Mouse (Mus musculus) liver, adult 2 months (tissue): ENCODE measurements at regions not wholly inside any gene's neighbourhood (a gene's known extent, or its start where the extent isn't known, plus 50 kb on each side); places are given as distances from the start of the nearest gene placed in this dataset.

Experiments used
- CTCF ChIP-seq: fragments of 200-500 bp; IDR thresholded peaks from 2 replicates; pipeline ENCODE4 v1.5.1; 2011; ENCODE audit warnings: low read depth, low read length, control low read depth
- POLR2A ChIP-seq: fragments of 200-500 bp; IDR thresholded peaks from 2 replicates; pipeline ENCODE4 v1.6.1; 2011; ENCODE audit warnings: low read length, control low read depth; ENCODE audit not compliant: insufficient read depth; ENCODE audit errors: extremely low read depth

DNA sequence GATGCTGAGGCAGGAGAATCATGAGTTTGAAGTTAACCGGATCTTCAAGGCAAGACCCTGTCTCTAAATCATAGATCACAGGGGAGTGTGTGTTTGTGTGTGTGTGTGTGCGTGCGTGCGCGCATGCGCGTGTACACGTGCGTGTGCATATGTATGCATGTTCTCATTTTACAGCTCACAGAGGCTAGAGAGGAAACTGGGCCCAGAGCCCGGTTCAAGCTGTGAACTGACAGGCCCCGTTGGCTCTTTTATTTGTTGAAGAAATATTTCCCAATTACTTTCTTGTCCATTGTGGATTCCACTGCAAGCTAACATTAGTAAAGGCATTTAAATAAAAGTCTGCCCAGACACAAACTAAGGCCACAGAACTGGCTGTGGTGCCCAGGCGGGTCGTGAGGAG is 63.7 kb upstream of the Slc2a1 start:
- TF ChIP-seq POLR2A = no peak
- TF ChIP-seq CTCF = no peak
